Mouse (Mus musculus) naive thymus-derived CD4-positive, alpha-beta T cell, adult 2 months (primary cell): Measurements from ENCODE around the gene Rbm47.
"Not testable (repeated sequence)": the region's sequence is repeated elsewhere in the genome, so short reads cannot be mapped to it uniquely, and the experiment has no call there.

Experiments
- DNase-seq: peaks from one replicate; pipeline ENCODE4 v3.0.0-alpha.2; 2011; ENCODE audit warnings: low read depth

The Rbm47 gene

GRCm38 (mm10) chr5:66015449-66015961 lies 157.4 kb downstream of the Rbm47 start:
- no peak for DNase-seq

- DNase-seq = no peak
Observed at GRCm38 (mm10) chr5:66014437-66014836, 158.5 kb downstream of the Rbm47 start.

GRCm38 (mm10) chr5:66013999-66014398 lies 158.9 kb downstream of the Rbm47 start:
- DNase-seq = no peak

DNA sequence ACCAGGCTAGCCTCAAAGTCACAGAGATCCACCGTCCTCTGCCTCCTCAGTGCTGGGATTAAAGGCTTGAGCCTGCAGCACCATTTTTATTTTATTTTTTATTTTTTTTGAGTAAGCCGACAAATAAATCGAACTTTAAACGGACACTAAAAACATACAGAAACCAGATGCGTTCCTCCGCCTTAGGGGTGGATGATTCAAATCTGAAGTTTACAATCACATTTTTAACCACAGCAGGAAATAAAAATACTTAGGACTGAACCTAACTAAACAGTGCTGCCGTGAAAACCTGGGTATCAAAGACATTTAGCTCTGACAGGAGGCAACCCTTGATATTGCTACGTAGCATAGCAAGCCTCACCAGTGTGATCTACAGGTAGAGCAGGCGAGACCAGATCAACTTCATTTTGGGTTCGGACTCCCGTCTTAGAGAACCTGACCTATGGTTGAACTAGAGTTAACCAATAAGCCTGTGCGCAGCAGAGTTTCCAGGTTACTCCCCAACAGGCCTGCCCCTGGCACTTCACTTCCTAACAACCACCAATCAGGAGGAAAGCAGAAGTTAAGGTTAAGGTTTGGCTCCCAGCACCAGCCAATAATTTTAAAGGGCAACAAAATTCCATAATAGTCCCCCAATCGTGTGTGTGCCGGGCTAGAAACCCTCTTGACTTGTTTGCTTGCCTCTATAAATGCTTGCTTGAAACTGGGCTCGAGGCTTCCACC lies 164.5 kb downstream of the Rbm47 start:
- no peak for DNase-seq

DNA sequence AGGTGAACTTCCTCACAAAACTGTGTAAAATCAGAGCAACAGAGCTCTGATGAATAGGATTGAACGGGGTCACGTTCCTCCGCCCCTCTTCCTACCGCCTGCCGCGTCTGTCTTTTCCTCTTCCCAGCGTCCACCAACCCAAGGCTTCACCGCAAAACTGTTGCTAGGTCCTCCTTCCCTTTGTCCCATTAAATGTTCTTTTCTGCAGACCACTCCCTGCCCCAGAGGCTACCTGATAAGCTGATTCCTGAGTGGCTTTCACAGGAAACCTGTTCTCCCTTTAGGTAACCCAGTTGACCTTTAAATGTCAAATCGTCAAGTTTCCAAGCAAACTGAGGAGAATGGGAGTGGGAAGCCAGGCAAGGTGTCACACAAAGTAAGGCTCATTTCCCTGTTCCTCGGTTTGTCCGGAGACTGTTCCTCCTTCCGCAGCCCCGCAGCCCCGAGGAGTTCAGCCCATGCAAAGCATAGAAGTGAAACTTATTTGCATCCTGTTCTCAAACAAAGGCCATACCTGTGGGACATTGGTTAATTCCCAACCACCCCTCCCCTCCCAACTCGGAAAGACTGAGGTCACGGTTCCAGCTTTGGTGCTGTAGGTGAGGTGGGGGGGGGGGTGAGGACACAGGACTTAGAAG lies 167.8 kb downstream of the Rbm47 start:
- no peak for DNase-seq

DNA sequence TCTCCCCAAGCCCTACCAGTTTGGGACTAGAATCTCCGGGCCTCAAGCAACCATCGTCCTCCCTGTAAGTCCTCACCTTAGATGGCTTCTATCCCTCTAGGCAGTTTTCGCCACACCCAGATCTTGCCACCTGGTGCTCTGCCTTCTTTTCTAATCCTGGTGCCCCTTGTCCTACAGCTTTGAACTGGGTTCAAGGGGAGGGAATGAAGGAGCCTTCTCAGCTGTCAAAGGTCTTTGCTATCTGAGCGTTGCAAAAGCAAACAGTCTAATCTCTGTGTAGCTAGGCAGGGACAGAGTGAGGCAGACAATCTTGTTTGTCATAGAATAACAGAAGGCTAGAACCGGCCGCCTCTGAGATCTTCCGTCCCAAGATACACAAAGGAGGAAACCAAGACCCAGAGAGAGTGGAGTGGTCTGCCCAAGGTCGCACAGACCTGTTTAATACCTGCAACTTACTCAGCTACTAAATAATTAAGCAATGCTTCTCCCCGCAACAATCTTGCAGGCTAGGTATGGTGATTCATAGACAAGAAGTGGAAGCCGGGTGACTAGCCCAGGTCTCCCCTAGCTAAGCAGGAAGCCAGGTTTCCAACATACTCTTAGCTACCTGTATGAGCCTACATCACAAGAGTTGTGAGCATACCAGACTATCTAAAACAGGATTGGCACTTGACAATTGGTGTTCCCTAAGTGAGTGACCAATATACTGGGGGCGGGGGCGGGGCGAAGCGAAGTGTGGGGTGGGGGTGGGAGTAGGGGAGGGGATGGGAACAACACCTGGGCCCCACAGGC lies 168.6 kb downstream of the Rbm47 start, which contains the start of gene 9130230L23Rik:
9130230L23Rik (minus strand) TSS at position 152 of the 792 bp plus-strand sequence.
- no peak for DNase-seq

DNA sequence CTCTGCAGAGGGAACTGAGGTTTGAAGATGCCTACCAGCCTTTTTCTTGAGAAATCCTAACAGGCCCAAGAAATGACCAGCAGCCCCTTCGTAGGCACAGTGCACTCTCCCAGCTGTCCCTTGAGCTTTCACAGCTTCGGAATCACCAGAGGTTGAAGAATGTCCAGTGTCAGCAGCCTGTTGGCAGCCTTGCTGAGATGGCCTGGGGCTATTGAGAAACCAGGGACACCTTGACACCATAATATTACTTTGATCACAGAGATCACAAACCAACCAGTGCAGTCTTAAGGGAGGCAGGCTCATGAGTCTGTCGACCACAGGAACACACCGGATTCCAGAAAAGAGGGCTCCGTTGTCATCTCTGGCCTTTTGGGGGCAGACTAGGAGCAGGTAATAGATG lies 171.7 kb downstream of the Rbm47 start:
- no peak for DNase-seq

- no peak for DNase-seq
Observed at GRCm38 (mm10) chr5:66000567-66001125, 172.3 kb downstream of the Rbm47 start.

GRCm38 (mm10) chr5:66000074-66000473 lies 172.8 kb downstream of the Rbm47 start:
- DNase-seq = no peak

DNA sequence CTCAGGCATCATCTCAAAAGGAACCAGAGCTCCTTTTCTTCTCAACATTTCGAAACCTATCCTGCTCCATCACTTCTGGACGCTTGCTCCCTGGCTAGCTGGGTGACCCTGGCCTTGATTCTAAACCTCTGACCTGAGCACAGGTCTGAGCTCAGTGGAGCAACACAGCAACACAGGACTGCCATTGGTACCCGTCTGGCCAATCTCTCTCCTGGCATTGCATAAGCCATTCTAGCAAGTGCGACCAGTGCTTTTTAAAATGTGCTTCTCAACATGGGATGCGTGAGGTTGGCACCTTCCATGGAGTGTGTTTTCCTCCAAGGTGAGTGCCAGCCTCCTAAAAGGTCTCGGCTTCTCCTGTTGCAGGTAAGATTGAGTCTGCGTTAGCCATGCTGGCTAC lies 173.8 kb downstream of the Rbm47 start:
- no peak for DNase-seq

DNA sequence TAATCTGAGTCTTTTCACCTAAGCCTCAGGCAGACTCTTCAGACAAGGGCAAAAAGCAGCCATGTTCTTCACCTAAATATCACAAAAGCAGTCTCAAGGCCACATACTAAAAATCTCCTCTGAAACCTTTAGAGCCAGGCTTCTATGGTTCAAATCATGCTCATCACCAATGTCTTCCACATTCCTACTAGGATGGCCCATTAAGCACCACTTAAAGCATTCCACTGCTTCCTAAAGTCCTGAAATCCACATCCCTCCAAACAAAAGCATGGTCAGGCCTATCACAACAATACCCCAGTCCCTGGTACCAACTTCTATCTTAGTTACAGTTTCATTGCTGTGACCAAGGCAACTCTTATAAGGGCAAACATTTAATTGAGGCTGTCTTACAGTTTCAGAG lies 175.1 kb downstream of the Rbm47 start:
- DNase-seq = no peak

DNA sequence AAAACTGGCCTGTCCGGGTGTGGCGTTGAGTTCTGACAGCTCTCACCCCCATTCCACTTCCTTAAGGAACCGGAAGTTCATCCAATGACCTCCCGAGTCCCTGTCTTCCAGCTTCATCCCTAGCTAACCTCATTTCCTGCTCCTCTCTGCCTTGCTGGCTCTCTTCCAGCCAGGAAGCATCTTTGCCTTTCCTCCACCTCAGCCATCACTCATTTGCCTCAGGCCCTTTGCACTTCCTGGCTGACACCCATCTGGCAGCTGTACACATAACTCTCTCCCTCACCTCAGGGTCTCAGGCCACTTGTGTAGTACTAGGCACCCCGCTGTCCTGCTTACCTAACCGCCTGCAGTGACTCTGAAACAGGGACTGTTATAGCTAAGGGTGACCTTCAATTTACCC lies 178.3 kb downstream of the Rbm47 start:
- DNase-seq = no peak

GRCm38 (mm10) chr5:65991191-65991590 lies 181.7 kb downstream of the Rbm47 start:
- peak; percentile 19 for DNase-seq

- DNase-seq = not testable (repeated sequence)
Observed at GRCm38 (mm10) chr5:65987004-65987403, 185.9 kb downstream of the Rbm47 start.

- DNase-seq = no peak
Observed at GRCm38 (mm10) chr5:65986426-65986825, 186.5 kb downstream of the Rbm47 start.

DNA sequence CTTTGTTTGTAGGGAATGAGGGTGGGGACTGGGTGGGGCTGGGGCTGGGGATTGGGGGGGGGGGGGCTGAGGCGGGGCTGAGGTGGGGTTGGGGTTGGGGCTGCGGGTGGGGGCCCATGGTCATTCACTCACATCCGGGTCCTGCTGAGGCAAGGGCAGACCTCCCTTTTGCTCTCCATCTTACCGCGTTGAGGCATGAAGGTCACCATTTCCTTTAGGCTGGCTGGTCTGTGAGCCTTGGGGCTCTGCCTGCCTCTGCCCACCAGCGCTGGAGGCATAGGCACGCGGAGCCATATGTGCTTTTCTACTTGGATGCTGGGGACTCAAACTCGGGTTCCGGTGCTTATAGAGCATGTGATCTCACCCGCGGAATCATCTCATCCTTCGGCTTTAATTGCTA lies 197.2 kb downstream of the Rbm47 start:
- no peak for DNase-seq

GRCm38 (mm10) chr5:65973189-65973588 lies 199.7 kb downstream of the Rbm47 start:
- no peak for DNase-seq

DNA sequence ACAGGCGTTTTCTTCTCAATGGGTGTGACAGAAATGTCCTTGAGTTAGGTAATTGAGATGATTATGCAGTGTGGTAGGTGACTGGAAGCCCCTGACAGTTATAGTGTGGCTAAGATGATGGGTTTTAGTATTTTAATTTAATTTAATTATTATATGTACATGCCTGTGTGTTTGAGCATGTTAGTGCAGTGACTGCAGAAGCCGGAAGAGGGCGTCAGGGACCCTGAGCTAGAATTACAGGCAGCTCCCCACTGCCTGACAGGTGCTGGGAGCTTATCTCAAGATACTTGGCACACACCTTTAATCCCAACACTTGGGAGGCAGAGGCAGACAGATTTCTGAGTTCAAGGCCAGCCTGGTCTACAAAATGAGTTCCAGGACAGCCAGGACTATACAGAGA lies 204.9 kb downstream of the Rbm47 start:
- DNase-seq = no peak

DNA sequence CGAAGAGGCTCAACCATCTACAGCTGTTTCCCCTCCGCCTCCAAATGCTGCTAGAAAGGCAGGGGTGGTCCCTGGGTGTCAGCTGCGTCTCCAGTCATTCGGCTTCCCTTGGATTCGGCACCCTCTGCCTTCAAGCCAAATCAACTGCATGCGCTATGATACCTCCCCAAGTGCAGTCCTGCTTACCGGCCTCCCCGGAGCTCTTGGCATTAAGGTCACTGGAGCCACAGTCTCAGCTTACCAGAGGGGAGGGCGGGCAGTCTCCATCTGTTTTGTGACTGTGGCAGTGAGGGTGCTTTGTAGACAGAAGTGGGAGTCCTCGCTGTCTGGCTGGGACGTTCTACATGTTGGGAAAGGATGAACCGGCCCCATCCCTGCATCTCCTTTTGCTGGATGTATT lies 205.8 kb downstream of the Rbm47 start:
- DNase-seq = no peak
